Mouse (Mus musculus) lung, embryonic 15.5 days (tissue): ENCODE data around the gene Gm1113. TPM values are rescaled to one million over a fixed set of nuclear protein-coding genes. Genes with fewer than 3 reads are reported as not detected.

ENCODE experiments used
- ATAC-seq: fragments of 200-750 bp; cut with Nextera tagmentation; 2 replicates; pipeline ENCODE4 v1.8.0; 2017; ENCODE audit warnings: moderate number of reproducible peaks, borderline replicate concordance; ENCODE audit not compliant: low FRiP score, low TSS enrichment; ENCODE audit errors: extremely low read depth
- H3K27ac ChIP-seq: fragments of 300-500 bp; sonication (generic); 2 replicates; pipeline ENCODE4 v1.5.1; 2015; ENCODE audit warnings: moderate library complexity, mild to moderate bottlenecking, inconsistent platforms
- H3K27me3 ChIP-seq: fragments of 300-500 bp; sonication (generic); 2 replicates; pipeline ENCODE4 v1.6.1; 2015; ENCODE audit warnings: inconsistent platforms
- H3K36me3 ChIP-seq: fragments of 300-500 bp; sonication (generic); 2 replicates; pipeline ENCODE4 v1.6.1; 2015; ENCODE audit warnings: inconsistent platforms
- H3K4me1 ChIP-seq: fragments of 300-500 bp; sonication (generic); 2 replicates; pipeline ENCODE4 v1.6.1; 2015; ENCODE audit warnings: inconsistent platforms
- H3K4me2 ChIP-seq: fragments of 300-500 bp; sonication (generic); 2 replicates; pipeline ENCODE4 v1.6.1; 2015; ENCODE audit warnings: inconsistent platforms, mild to moderate bottlenecking, moderate library complexity
- H3K4me3 ChIP-seq: fragments of 300-500 bp; sonication (generic); 2 replicates; pipeline ENCODE4 v1.5.1; 2015; ENCODE audit warnings: mild to moderate bottlenecking, inconsistent platforms
- H3K9ac ChIP-seq: fragments of 300-500 bp; sonication (generic); 2 replicates; pipeline ENCODE4 v1.6.1; 2015; ENCODE audit warnings: inconsistent platforms
- H3K9me3 ChIP-seq: fragments of 300-500 bp; sonication (generic); 2 replicates; pipeline ENCODE4 v1.6.1; 2016; ENCODE audit warnings: inconsistent platforms
- WGBS: fragments of 180-500 bp; shearing (Covaris S2); methylation state at CpG from one replicate; pipeline ENCODE4 v1.1.7; 2015; 5-methylcytosine and 5-hydroxymethylcytosine counted together
- polyA plus RNA-seq: library from polyadenylated mRNA; unstranded; fragments of >200 nt; fragmentation: Nextera tagmentation; extraction: Ambion mirVana; gene quantifications from 2 replicates; pipeline ENCODE4 v1.2.1, GENCODE M21; 2015

Gene Gm1113
- polyA plus RNA-seq, 1 experiment from 2014 or later: not detected

GRCm38 (mm10) chr9:35493033-35493732 lies 24.9 kb downstream of the Gm1113 start:
- no peaks in the 10 kb centered on the region for H3K27me3 ChIP-seq
- H3K4me2 ChIP-seq: no peak overlapping the region
- H3K4me3 ChIP-seq: no peak overlapping the region
- 54% methylated on average over 7 of the region's 7 CpGs for WGBS
- ATAC-seq: peak; percentile 46; the same call in 1 of the 2 replicates
- no peak overlapping the region for H3K9ac ChIP-seq
- no peaks in the 10 kb centered on the region for H3K36me3 ChIP-seq
- peak overlapping the region; percentile 32; the same call in 1 of the 2 replicates for H3K27ac ChIP-seq
- no peaks in the 10 kb centered on the region for H3K9me3 ChIP-seq
- no peaks in the 10 kb centered on the region for H3K4me1 ChIP-seq

- no peak overlapping the region for H3K4me2 ChIP-seq
- no peak overlapping the region for H3K9ac ChIP-seq
- no peaks in the 10 kb centered on the region for H3K27me3 ChIP-seq
- no peak for ATAC-seq
- H3K9me3 ChIP-seq: no peaks in the 10 kb centered on the region
- WGBS: 82% methylated on average over 11 of the region's 11 CpGs
- no peaks in the 10 kb centered on the region for H3K4me1 ChIP-seq
- no peak overlapping the region for H3K4me3 ChIP-seq
- peaks cover 4% of the 10 kb centered on the region; the same call in 1 of the 2 replicates for H3K36me3 ChIP-seq
- H3K27ac ChIP-seq: no peak overlapping the region
Measured at GRCm38 (mm10) chr9:35491109-35491866, 26.8 kb downstream of the Gm1113 start.

- Histone ChIP-seq H3K9me3 (no peaks in the 10 kb centered on the region), H3K36me3 (peaks cover 4% of the 10 kb centered on the region; the same call in 1 of the 2 replicates), H3K27ac (no peak overlapping the region), H3K27me3 (no peaks in the 10 kb centered on the region), H3K4me2 (no peak overlapping the region), H3K9ac (no peak overlapping the region), H3K4me1 (no peaks in the 10 kb centered on the region), H3K4me3 (no peak overlapping the region)
- 90% methylated on average over 4 of the region's 4 CpGs for WGBS
- ATAC-seq: no peak
Measured at GRCm38 (mm10) chr9:35488496-35488895, 29.6 kb downstream of the Gm1113 start.

DNA sequence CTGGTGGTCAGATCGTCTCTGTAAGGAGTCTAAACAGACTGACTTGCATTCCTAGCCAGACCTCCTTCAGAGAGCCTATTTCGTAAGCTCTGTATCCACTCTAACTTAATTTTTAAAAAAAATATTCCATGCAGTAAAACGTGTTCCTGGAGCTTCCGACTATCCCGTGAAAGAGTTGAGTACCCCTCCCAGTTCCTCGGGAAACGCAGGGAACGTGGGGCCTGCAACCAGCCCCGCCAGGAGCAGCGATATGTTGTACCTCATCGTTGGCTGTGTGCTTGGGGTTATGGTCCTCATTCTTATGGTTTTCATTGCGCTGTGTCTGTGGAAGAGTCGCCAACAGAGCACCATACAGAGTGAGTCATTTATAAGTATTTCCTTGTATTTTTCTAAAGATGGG lies 31.5 kb downstream of the Gm1113 start:
- no peak overlapping the region for H3K9ac ChIP-seq
- H3K27ac ChIP-seq: no peak overlapping the region
- no peak overlapping the region for H3K4me3 ChIP-seq
- peaks cover 4% of the 10 kb centered on the region; the same call in 1 of the 2 replicates for H3K36me3 ChIP-seq
- no peaks in the 10 kb centered on the region for H3K4me1 ChIP-seq
- no peak for ATAC-seq
- WGBS: 78% methylated on average over 13 of the region's 13 CpGs
- no peak overlapping the region for H3K4me2 ChIP-seq
- no peaks in the 10 kb centered on the region for H3K27me3 ChIP-seq
- H3K9me3 ChIP-seq: no peaks in the 10 kb centered on the region

DNA sequence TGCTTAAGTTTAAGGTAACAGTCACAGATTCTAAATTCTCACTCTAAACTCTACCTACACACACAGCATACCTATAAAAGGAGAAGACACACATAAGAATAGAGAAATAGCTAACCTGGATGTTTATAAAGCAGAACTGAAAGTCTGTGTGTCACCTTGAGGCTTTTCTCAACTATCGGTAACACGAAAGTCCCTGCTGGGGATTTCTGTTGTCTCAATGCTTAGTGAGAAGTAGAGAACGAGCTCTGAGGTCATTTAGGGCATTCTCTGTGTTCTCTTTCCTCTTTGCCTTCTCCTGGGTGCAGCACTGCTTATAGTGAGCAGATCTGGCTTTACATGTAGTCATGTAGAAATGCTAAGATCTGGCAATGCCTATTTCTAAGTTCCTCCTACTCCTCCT lies 34.1 kb downstream of the Gm1113 start:
- Histone ChIP-seq H3K4me1 (no peaks in the 10 kb centered on the region), H3K27ac (no peak overlapping the region), H3K9me3 (no peaks in the 10 kb centered on the region), H3K4me3 (no peak overlapping the region), H3K9ac (no peak overlapping the region), H3K27me3 (no peaks in the 10 kb centered on the region), H3K4me2 (no peak overlapping the region), H3K36me3 (peaks cover 4% of the 10 kb centered on the region; the same call in 1 of the 2 replicates)
- ATAC-seq: no peak
- WGBS: 78% methylated on average over 3 of the region's 3 CpGs

DNA sequence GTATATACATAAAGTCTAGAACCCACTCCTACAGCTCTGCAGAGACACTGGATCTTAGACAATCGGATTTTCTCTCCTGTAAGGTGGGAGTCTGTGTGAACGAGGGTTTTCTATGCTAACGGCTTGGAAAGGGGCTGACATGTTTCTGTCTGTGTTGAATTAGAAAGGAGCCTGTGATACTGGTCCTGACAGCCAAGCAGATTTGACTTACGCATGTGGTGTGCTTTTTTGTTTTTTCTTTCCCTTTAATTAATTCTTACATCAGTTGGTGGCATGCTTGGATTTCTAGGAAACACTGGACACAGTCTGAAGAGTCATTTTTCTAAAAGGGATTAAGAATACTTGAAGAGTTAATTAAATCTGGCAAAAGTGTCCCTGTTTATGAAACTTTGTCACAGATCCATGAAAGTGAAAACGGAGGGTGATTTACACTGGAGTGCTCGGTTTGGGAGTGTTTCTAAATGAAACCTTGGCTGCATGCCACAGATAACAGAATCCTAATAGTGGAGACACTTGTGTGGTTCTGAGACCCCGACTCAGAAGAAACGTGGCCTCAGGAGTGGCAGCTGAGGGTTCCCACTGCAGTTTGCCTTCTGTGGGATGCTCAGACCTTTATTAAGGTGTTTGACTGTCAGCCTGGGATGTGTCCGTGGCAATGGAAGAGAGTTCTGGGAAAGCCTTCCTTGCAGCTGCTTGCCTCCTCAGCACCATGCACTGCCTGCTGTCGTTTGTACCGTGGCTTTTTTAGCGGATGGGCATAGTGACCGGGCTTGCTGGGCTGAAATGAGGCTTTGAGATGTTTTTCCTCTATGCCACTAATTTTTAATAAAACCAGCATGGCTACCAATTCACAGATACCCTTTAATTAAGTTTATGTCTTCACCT lies 35.8 kb downstream of the Gm1113 start:
- peaks cover 7% of the 10 kb centered on the region; the same call in 1 of the 2 replicates for H3K36me3 ChIP-seq
- no peaks in the 10 kb centered on the region for H3K9me3 ChIP-seq
- WGBS: 55% methylated on average over 13 of the region's 13 CpGs
- H3K4me1 ChIP-seq: no peaks in the 10 kb centered on the region
- H3K4me3 ChIP-seq: no peak overlapping the region
- H3K27ac ChIP-seq: no peak overlapping the region
- H3K9ac ChIP-seq: no peak overlapping the region
- ATAC-seq: no peak
- H3K27me3 ChIP-seq: no peaks in the 10 kb centered on the region
- no peak overlapping the region for H3K4me2 ChIP-seq

- no peaks in the 10 kb centered on the region for H3K27me3 ChIP-seq
- 89% methylated on average over 6 of the region's 6 CpGs for WGBS
- H3K4me3 ChIP-seq: no peak overlapping the region
- ATAC-seq: no peak
- H3K9ac ChIP-seq: no peak overlapping the region
- no peak overlapping the region for H3K4me2 ChIP-seq
- no peak overlapping the region for H3K27ac ChIP-seq
- peaks cover 6% of the 10 kb centered on the region; the same call in 1 of the 2 replicates for H3K36me3 ChIP-seq
- H3K4me1 ChIP-seq: no peaks in the 10 kb centered on the region
- no peaks in the 10 kb centered on the region for H3K9me3 ChIP-seq
Measured at GRCm38 (mm10) chr9:35479456-35479855, 38.6 kb downstream of the Gm1113 start.

DNA sequence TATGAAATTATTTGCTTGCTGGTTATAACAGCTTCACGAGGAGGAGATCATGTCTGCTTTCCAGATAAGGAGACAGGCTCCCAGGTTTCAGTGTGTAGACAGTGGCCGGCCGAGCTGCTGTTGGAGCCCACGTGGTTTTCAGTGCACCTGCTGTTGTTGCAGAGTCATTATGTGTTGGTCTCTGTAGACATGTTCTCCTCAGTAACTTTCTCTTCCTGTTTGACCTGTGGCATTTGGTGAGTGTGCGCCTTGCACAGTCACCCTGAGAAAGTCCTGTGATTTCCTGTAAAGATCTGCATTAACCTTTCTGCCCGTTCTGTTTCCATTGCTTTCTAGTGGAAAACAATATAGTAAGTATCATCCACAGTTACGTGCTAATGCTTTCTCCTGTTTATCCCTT lies 42.7 kb downstream of the Gm1113 start:
- H3K9me3 ChIP-seq: no peaks in the 10 kb centered on the region
- 85% methylated on average over 7 of the region's 7 CpGs for WGBS
- H3K4me3 ChIP-seq: no peak overlapping the region
- no peaks in the 10 kb centered on the region for H3K4me1 ChIP-seq
- no peaks in the 10 kb centered on the region for H3K27me3 ChIP-seq
- no peak overlapping the region for H3K27ac ChIP-seq
- H3K9ac ChIP-seq: no peak overlapping the region
- ATAC-seq: no peak
- no peak overlapping the region for H3K4me2 ChIP-seq
- peaks cover 6% of the 10 kb centered on the region; the same call in 1 of the 2 replicates for H3K36me3 ChIP-seq

DNA sequence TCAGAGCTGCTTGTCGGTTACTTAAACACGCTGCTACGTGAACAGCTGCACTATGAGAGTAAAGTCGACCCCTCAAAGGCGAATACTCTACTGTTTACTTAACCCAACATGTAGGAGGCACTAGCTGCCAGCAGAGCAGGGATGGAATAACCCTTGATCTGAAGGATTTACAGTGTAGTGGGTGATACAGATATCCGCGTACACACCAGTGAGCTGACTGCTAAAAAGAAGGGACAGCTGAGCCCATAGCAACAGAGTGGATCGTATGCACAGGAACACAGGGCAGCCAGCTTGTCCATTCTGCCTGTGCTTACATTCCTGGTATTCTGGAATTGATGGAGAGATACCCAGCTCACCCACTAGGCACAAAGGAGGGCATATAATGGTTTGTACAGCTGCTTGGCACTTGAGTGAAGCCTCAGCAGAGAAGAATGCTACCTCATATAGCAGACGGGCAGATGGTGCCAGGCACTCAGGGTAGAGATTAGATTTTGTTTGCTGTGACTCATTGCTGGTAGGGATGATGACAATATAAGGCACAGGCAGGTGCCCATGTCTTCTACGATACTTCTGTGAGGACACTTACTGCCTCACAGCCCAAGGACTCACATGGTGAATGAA lies 43.9 kb downstream of the Gm1113 start:
- 38% methylated on average over 10 of the region's 10 CpGs for WGBS

GRCm38 (mm10) chr9:35468913-35469312 lies 49.2 kb downstream of the Gm1113 start:
- no peaks in the 10 kb centered on the region for H3K9me3 ChIP-seq
- H3K27ac ChIP-seq: no peak overlapping the region
- no peak overlapping the region for H3K4me2 ChIP-seq
- H3K36me3 ChIP-seq: no peaks in the 10 kb centered on the region
- no peaks in the 10 kb centered on the region for H3K27me3 ChIP-seq
- no peak overlapping the region for H3K4me3 ChIP-seq
- no peak for ATAC-seq
- H3K4me1 ChIP-seq: no peaks in the 10 kb centered on the region
- H3K9ac ChIP-seq: no peak overlapping the region

More for the DNA sequence above, 43.9 kb downstream of the Gm1113 start:
- no peaks in the 10 kb centered on the region for H3K4me1 ChIP-seq
- H3K27me3 ChIP-seq: no peaks in the 10 kb centered on the region
- H3K27ac ChIP-seq: no peak overlapping the region
- H3K4me3 ChIP-seq: no peak overlapping the region
- peaks cover 6% of the 10 kb centered on the region; the same call in 1 of the 2 replicates for H3K36me3 ChIP-seq
- ATAC-seq: no peak
- H3K9me3 ChIP-seq: no peaks in the 10 kb centered on the region
- H3K4me2 ChIP-seq: no peak overlapping the region
- H3K9ac ChIP-seq: no peak overlapping the region

DNA sequence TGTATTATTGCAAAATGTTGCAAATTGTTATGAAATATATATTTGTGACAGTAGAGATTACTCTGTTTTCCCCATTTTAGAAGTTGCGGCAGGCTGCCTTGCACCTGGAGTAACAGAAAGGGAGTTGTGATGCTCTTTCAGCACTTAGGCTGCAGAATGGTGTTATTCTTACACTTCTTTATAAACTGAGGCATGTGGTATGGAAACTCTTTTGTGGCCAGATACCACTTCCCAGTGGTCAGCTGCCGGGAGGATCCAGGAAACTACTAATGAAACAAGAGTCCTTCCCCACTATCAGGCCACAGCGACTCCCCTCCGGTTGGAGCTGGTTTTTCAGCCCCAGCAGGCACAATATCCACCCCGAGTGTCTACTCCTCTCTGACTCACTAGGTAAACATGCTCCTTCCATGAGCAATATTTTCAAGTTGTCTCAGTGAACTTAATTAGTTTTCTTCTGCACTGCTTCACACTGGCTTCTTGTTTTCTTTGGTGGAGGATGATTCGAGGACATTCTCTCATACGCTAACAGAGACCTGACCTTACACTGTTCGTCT lies 50.7 kb downstream of the Gm1113 start:
- Histone ChIP-seq H3K27ac (no peak overlapping the region), H3K9ac (no peak overlapping the region), H3K4me3 (no peak overlapping the region), H3K27me3 (no peaks in the 10 kb centered on the region), H3K4me1 (no peaks in the 10 kb centered on the region), H3K36me3 (no peaks in the 10 kb centered on the region), H3K9me3 (no peaks in the 10 kb centered on the region), H3K4me2 (no peak overlapping the region)
- ATAC-seq: no peak
- WGBS: 46% methylated on average over 8 of the region's 8 CpGs
